Mouse (Mus musculus) heart, adult 2 months (tissue): ENCODE measurements at regions not wholly inside any gene's neighbourhood (a gene's known extent, or its start where the extent isn't known, plus 50 kb on each side); places are given as distances from the start of the nearest gene placed in this dataset.

ENCODE experiments used
- EP300 ChIP-seq: fragments of 200-500 bp; IDR thresholded peaks from 2 replicates; pipeline ENCODE4 v1.6.1; 2011; ENCODE audit warnings: low read depth, low read length, control low read depth; ENCODE audit not compliant: insufficient read depth
- POLR2A ChIP-seq: fragments of 200-500 bp; IDR thresholded peaks from 2 replicates; pipeline ENCODE4 v1.6.1; 2011; ENCODE audit warnings: mild to moderate bottlenecking, low read depth, low read length, control low read depth; ENCODE audit not compliant: insufficient read depth

- no peak for TF ChIP-seq EP300
- no peak for TF ChIP-seq POLR2A
Measured at GRCm38 (mm10) chr14:104676810-104677209, 154.4 kb upstream of the Rnf219 start.
